Mouse (Mus musculus): ENCODE measurements around the gene Gm10382.
"Not testable (repeated sequence)": the region's sequence is repeated elsewhere in the genome, so short reads cannot be mapped to it uniquely, and the experiment has no call there.

Gene Gm10382

DNA sequence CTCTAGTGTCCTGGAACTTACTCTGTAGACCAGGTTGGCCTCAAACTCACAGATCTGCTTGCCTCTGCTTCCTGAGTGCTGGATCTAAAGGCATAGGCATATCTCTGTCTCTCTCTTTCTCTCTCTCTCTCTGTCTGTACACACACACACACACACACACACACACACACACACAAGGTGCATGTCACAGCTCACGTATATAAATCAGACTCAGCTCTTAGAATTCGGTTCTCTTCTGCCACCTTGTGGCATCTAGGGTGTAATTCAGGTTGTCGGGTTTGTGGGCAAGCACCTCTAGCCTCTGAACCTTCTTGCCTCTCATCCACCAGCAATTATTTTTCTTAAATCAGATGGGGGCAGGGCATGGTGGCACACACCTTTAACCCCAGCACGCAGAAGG lies 20.6 kb upstream of the Gm10382 start:
- CTCF ChIA-PET: interaction anchor here (0.6 to 1.0 kb wide), 4 partner anchors 23 to 92 kb away, joined by 4 to 13 read pairs (median 4); no protein-coding TSS in a partner anchor

DNA sequence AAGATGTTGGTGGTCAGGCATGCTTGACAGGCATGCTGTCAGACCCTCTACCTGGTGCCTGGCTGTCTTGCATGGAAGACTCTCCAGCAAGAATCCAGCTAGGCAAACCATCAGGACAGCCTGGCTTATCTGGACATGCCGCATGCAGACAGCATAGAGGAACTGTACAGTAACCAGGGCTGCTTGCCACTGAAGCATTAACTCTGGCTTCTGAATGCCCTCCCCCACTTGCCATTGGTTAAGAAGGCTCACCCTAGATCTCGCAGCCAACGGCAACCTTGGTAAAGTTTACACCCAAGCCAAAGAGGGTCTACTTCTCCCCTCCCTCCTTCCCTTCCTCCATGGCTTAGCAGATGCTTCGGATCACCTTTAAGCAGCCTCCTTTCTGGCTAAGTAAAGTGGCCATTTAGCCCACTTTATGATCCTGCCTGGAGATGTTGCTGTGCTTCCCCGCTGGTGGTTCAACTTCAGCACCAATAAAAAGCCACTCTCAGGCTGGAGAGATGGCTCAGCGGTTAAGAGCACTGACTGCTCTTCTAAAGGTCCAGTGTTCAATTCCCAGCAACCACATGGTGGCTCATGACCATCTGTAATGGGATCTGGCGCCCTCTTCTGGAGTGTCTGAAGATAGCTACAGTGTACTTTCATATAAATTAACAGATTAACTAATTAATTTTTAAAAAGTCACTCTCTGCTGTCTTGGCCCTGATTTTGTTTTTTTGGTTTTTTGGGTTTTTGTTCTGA lies 18.0 kb upstream of the Gm10382 start:
- CTCF ChIA-PET: interaction anchor here (1.0 kb wide), 1 partner anchor 10 kb away, joined by 8 read pairs; no protein-coding TSS in a partner anchor

DNA sequence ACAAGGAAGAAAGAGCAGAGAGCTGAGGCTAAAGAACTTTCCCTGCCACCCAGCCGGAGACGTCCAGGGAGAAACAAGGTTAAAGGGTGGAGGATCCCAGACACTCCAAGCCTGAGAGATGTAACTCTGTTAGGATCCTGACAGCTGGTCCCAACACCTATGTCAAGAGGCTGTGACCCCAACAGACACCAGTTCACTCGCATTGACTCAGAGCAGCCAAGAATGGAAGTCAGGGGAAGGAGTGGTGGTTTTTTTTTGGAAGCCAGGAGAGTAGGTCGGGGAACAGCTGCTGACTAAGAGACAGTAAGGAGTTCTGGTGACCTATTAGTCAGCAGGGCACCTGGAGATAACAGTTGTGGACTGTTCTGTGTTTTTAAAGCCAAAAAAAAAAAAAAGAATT lies 17.1 kb upstream of the Gm10382 start:
- CTCF ChIA-PET: interaction anchor here (1.0 to 1.1 kb wide), 3 partner anchors 9 to 101 kb away, joined by 4 to 8 read pairs (median 4); no protein-coding TSS in a partner anchor

DNA sequence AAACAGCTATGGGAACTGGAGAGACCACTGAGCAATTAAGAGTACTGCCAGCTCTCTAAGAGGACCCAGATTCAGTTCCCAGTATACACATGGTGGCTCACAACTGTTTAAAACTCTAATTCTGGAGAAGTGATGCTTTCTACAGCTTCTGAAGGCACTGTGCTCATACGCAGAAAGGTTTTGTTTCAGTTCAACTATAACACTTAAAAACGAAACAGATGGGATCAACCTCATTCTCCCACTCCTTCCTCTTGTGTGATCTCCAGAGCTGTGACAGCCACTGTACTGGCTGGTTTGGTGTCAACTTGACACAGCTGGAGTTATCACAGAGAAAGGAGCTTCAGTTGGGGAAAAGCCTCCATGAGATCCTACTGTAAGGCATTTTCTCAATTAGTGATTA lies 13.3 kb upstream of the Gm10382 start:
- CTCF ChIA-PET: interaction anchor here (0.6 kb wide), 1 partner anchor 10 kb away, joined by 3 read pairs; no protein-coding TSS in a partner anchor

DNA sequence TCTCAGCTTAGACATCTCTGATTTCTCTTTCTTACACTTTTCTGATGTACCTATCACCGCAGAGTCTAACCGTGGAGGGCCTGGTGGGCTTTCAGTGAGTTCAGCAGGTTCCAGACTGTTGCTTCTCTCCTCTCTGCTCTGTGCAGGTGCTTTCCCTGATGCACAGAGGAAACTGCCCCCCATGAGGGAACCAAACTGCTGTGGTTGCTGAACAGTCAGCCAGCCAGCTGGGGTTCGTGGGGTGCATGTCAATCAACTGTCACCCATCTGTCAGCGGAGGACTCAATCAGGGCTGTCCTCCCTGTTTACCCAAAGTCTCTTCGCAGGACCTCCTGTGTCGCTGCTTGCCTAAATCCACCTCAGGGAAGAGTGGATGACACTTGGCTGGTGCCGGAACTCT lies 11.9 kb upstream of the Gm10382 start:
- CTCF ChIA-PET: no interaction called here

DNA sequence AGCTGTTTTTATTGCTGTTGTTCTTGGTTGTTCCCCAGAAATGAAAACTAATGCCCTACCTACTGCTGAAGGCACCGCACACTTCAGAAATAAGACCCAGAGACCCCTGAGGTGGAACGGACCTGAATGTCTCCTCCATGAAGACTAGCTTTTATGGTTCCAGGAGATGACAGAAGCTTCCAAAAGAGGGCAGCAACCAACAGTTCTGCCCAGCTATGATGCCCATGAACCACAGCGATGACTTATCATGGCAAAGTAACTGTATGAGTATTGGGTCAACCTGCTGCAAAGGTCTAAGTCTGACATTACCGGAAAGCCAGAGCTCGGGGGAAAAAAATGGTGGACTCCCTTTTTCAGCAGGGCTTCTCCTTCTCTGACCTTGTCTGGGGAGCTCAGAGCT lies 10.2 kb upstream of the Gm10382 start:
- CTCF ChIA-PET: interaction anchor here (0.5 kb wide), 1 partner anchor 13 kb away, joined by 7 read pairs; no protein-coding TSS in a partner anchor

DNA sequence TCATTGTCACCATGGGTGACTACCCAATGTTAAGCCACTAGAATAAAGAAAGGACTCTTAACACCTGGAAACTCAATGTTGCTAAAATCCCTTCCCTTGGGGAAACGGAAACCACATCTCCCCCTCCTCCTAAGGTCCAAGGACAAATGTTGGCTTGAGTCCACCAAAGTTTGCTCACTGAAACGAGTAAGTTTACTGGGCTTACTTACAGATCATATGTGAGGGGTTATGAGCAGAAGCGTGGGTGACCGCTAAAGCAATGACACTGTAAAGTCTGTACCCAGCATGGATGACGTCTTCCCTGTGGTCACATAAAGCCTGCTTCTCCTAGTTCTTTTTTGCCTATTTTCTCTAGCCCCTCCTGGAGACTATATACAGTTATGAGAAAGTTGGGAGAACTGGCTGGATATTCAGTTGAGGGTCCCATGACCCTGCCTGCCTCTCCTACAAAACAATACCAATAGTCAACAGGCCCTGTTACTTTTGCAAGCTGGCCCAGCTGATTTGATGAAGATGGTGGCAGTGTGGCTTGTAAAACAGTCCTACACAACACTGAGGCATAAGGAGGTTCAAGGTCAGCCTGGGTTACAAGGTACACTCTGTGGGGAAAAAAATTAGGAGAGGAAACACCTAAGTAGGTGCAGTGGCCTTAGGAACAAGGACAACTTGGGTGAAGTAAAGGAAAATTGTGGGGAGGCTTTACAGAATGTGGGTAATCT lies 7.0 kb upstream of the Gm10382 start:
- CTCF ChIA-PET: interaction anchor here (0.5 to 1.1 kb wide), 3 partner anchors 19 to 49 kb away, joined by 3 to 7 read pairs (median 7); no protein-coding TSS in a partner anchor

DNA sequence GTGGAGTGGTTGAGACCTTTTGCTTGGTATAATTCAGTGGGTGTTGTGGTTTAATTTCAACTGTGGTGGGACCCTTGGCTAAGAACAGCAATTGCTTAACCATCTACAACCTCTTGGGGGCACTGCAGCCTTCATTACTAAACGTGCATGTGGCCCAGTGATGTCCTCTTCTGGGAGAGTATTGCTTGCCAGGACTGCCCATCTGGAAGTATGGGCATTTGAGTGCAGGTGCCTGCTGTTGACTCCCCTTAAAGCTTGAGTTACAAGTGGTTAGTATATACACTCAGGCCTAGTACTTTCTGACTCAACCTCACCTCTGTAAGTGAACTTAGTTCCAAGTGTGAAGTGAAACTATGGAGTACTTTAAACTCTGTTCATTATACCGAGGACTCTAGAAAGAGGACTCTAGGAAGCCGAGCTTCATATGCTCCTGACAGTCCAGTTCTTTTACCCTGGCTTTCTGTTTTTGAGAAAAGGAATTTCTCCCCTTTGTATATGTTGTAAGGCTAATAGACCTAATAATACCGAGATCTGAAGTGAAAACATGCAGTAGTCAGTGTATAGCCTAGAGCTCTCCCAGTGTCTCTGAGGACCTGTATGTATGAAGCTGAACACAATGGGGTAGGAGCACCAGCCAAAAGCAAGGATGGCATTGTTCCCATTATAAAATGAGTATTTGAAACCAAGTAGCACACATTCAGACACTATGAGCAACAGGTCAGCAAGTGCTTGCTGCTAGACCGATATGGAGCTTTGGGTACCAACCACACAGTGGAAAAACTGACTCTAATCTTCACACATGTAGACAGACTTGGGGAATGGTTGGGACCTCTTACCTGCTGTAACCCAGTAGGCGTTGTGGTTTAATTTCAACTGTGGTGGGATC lies 6.2 kb upstream of the Gm10382 start:
- CTCF ChIA-PET: interaction anchor here (0.7 to 1.1 kb wide), 3 partner anchors 13 to 21 kb away, joined by 3 to 7 read pairs (median 4); no protein-coding TSS in a partner anchor

DNA sequence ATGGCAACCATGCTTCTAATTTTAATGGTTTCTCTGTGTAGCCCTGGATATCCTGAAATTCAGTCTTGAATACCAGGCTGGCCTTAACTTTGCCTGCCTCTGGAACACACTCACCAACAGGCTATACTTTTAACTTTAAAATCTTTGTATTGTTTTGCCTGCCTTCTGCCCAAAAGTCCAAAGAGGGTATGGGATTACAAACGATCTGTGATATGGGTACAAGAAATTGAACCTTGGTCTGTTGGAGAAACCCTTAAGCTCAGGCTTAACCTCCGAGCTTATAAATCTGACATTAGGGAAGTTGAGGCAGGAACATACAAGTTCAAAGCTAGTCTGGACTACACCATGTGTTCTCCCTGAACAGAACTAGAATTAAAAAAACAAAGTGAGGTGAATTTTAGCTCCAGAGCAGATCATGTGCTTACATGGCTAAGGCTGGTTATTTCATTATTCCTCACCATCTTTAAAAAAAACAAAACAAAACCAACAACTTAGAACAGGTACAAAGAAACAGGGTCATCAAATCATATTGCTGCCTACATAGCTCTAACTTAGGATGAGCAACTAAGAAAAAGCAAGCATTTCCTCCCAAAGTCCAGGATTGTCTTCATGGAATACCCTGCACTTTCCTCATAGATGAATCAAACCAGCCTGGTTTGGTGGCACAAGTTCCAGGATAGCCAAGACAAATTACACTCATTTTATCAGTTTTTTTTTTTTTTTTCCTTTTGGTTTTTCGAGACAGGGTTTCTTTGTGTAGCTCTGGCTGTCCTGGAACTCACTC lies 5.3 kb upstream of the Gm10382 start:
- CTCF ChIA-PET: interaction anchor here (0.7 to 1.1 kb wide), 2 partner anchors 12 to 16 kb away, joined by 3 to 4 read pairs; no protein-coding TSS in a partner anchor

DNA sequence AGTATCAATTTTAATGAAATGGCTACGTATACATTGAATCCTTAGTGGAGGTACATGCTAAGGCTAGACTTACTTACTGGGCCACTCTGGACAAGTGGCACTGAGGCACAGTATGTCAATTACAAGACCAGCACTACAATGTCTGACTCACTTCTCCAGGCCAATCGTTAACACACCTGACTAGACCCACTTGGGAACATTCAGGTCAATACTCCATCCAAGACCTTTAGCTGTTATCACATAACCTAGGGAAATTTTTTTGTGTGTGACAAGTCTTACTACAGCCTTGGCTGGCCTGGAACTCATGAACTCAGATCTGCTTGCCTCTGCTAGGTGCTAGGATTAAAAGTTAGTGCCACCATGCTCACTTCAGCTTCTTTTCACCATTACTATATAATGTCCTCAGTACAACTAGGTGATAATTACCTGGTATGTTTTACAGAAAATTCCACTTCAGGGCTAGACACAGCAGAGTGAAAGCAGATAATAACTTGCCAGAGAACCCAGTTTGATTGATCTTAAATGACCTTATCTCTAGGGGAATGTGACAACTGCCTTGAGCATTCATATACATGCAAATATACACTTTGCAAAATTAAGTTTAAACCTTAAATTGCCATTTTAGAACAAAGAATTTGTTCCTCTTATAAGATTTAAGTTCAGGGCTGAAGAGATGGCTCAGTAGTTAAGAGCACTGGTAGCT lies 4.5 kb upstream of the Gm10382 start:
- CTCF ChIA-PET: interaction anchor here (0.8 kb wide), 1 partner anchor 15 kb away, joined by 3 read pairs; no protein-coding TSS in a partner anchor

DNA sequence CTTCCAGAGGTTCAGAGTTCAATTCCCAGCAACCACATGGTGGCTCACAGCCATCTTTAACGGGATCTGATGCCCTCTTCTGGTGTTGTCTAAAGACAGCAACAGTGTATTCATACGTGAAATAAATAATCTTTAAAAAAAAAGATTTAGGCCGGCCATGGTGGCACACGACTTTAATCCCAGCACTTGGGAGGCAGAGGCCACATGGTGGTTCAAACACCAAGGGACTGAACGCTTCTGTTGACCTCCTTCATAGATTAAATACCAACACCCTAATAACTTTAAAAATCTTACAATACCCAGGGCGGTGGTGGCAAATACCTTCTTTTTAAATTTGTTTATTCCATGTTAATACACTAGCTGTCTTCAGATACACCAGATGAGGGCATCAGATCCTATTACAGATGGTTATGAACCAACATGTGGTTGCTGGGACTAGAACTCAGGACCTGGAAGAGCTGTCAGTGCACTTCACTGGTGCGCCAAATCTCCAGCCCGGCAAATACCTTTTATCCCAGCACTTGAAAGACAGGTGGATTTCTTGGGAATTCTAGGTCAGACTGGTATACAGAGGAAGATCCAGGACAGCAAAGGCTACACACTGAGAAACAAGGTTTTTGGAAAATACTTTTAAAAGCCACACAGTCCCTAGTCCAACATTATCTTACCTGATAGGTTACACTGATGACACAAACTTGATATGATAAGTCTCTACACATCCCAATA lies 3.7 kb upstream of the Gm10382 start:
- CTCF ChIA-PET: interaction anchor here (0.7 to 0.8 kb wide), 2 partner anchors 10 to 15 kb away, joined by 3 read pairs; no protein-coding TSS in a partner anchor

DNA sequence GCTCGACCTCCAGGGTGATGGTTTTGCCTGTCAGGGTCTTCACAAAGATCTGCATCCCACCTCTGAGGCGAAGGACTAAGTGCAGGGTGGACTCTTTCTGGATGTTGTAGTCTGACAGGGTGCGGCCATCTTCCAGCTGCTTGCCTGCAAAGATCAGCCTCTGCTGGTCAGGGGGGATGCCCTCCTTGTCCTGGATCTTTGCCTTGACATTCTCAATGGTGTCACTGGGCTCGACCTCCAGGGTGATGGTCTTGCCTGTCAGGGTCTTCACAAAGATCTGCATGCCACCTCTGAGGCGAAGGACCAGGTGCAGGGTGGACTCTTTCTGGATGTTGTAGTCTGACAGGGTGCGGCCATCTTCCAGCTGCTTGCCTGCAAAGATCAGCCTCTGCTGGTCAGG lies 1.8 kb upstream of the Gm10382 start:
- CTCF ChIA-PET: not testable (repeated sequence)

DNA sequence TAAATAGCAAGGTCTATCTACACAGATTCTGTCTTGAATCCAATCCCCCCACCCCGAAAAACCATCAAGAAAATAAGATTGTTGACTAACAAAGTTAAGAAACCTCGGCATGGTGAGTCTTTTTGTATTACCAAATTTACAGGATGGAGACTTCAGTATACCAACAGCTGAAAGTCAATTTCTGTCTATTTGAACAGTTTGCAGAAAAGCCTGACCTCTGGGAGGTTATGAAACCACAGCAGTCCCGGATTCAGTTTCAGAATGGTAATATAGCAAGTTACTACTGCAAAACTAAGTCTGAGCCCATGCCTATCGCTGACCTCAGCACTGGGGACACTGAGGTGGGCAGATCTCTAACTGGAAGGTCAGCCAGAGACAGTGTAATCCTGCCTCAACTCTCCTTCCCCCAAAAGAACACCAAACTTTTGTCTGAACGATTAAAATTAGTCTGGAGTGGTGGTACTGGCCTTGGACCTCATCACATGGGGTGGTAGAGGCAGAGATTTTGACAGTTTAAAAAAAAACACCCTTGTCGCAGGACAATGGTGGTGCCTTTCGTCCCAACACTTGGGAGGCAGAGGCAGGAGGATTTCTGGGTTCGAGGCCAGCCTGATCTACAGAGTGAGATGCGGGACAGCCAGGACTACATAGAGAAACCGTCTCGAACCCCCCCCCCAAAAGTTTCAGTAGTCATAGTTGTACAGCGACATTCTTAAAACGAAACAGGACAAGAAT lies 597 bp upstream of the Gm10382 start:
- CTCF ChIA-PET: interaction anchor here (0.7 kb wide), 1 partner anchor 24 kb away, joined by 3 read pairs; no protein-coding TSS in a partner anchor

DNA sequence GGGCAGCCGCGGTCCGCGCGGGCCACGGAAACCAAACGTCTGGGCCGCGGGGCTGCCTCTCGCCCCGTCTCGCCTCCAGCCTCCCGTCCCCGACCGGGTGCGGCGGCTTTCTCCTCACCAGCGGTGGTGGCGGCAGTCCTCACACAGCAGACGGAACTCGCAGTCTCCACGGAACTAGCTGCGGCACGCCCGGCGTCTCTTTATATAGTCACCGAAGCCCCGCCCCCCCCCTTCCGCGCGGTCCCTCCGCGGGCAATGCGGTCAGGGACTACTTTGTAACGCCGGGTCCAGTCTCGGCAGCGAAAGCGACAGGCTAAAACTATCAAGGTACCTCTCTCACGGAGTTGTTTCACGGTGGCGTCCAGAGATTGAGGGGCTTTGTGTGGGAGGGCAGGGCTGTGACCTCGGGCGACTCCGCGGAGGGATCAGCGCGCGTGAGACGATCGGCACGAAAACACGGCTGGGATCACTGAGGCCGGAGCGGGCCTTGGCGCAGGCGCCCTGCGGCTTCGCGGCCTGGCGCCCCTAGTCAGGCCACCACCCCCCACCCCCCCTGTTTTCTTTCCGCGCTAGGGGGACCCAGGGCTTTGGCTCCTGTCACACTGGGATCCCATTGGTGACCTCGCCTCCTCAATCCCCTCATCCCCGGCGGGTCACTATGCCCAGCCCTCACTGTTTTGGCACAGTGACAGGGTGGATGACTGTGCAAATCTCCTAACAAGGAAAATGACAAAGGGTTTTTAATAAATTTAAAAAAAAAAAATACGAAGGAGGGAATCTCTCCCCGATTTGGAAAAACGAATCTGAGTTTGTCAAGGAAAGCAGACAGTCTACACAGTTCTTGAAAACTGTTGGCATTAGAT lies 688 bp downstream of the Gm10382 start, which contains the start of gene Ubc:
Ubc (minus strand) TSS at position 624 of the 863 bp plus-strand sequence.
- CTCF ChIA-PET: no interaction called here

DNA sequence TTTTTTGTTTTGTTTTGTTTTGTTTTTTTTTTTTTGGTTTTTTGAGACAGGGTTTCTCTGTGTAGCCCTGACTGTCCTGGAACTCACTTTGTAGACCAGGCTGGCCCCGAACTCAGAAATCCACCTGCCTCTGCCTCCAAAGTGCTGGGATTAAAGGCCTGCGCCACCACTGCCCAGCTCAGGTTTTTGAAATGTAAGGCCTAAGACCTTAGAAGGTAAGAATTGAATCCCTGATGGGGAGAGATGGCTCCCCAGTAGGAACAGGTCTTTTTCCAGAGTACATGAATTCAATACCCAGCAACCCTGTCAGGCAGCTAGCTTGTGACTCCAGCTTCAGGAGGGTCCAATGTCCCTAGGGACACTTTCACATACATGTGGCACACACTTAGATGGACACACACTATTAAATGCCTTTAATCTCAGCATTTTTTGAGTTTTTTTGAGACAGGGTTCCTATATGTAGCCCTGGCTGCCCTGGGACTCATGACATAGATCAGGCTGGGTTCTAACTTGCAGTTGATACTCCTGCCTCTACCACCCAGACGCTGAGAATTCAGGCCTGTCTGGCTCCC lies 1.9 kb downstream of the Gm10382 start:
- CTCF ChIA-PET: no interaction called here

DNA sequence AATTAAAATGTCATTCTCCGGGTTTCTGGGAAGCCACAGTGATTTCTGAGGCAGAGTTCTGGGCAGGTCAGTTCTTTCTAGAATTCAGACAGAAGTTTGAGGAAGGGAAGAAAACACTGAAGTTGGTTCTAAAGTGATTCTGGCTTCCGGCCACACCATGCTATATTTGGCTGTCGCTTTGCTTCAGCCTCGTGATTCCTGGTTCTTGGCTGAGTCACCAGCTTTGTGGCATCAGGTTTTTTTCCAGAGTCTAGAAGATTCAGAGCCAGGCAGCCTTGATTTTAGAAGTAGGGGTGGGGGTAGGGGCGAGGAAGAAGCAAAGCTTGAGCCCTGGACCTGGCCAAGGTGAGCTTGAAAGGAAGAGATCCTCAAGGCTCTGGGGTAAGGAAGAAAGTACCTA lies 2.5 kb downstream of the Gm10382 start:
- CTCF ChIA-PET: interaction anchor here (0.6 kb wide), 1 partner anchor 78 kb away, joined by 4 read pairs; no protein-coding TSS in a partner anchor

DNA sequence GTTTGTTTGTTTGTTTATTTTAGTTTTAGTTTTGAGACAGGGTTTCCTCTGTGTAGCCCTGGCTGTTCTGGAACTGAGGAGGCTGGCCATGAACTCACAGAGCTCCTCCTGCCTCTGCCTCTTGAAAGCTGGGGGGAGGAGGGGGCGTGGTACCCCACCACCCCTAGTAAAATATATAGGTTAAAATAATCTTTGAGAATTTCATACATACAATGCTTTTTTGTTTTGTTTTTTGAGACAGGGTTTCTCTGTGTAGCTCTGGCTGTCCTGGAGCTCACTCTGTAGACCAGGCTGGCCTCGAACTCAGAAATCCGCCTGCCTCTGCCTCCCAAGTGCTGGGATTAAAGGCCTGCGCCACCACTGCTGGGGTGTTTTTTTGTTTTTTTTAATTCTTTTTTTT lies 3.1 kb downstream of the Gm10382 start:
- CTCF ChIA-PET: interaction anchor here (0.6 to 3.6 kb wide), 3 partner anchors 13 to 77 kb away, joined by 4 to 19 read pairs (median 4); no protein-coding TSS in a partner anchor

Measured in spleen, embryonic (tissue).